Mouse (Mus musculus) bone marrow, adult 2 months (tissue): ENCODE results near the gene Pias4.

ENCODE experiments used
- CTCF ChIP-seq: fragments of 200-500 bp; IDR thresholded peaks from 2 replicates; pipeline ENCODE4 v1.5.1; 2011; ENCODE audit warnings: low read length, control low read depth; ENCODE audit not compliant: control insufficient read depth, insufficient read depth
- POLR2A ChIP-seq: fragments of 200-500 bp; IDR thresholded peaks from 2 replicates; pipeline ENCODE4 v1.6.1; 2011; ENCODE audit warnings: low read depth, mild to moderate bottlenecking, control low read depth, low read length, borderline replicate concordance; ENCODE audit not compliant: control insufficient read depth

- no peak for TF ChIP-seq CTCF
- no peak for TF ChIP-seq POLR2A
Measured at GRCm38 (mm10) chr10:81154313-81154712, 13.4 kb downstream of the Pias4 start.
